Mouse (Mus musculus): ENCODE data around the gene Cdc6. TPM values are rescaled to one million over a fixed set of nuclear protein-coding genes. Genes with fewer than 3 reads are reported as not detected.

Gene Cdc6
- total and polyA plus RNA-seq, 3 experiments = 47.4 to 99.3 (median 81.3) TPM

GRCm38 (mm10) chr11:98960313-98960906 lies 52.8 kb downstream of the Cdc6 start:
- TF ChIP-seq CTCF (conservative IDR thresholded peaks at IDR 0.05 in 1 of 2, IDR thresholded peaks at IDR 0.05 in 1 of 2; ENCODE audit: low read depth in 2 of 2, low read length in 2 of 2) (no peak), SMC3 (IDR thresholded peaks at IDR 0.05; ENCODE audit: low read depth, low read length) (no peak), UBTF (IDR thresholded peaks at IDR 0.05; ENCODE audit: low read depth, low read length) (no peak), ZKSCAN1 (IDR thresholded peaks at IDR 0.05; ENCODE audit: borderline replicate concordance, low read depth, low read length) (no peak), MYC (IDR thresholded peaks at IDR 0.05; ENCODE audit: low read depth, low read length) (no peak), NELFE (IDR thresholded peaks at IDR 0.05; ENCODE audit: low read depth, low read length) (no peak), ZC3H11A (IDR thresholded peaks at IDR 0.05; ENCODE audit: low read depth, low read length) (no peak), TBP (conservative IDR thresholded peaks at IDR 0.05; ENCODE audit: low read depth, low read length) (no peak), USF1 (IDR thresholded peaks at IDR 0.05; ENCODE audit: low read depth, low read length) (no peak), E2F4 (IDR thresholded peaks at IDR 0.05; ENCODE audit: insufficient replicate concordance, low read depth, low read length) (no peak), ELF1 (IDR thresholded peaks at IDR 0.05; ENCODE audit: low read depth, low read length) (no peak)
- Histone ChIP-seq H3K4me3 (replicated peaks in 1 of 3; ENCODE audit: low read depth in 2 of 3, low read length in 2 of 3, poor library complexity in 1 of 3) (peak overlapping the region in 1 of 3 experiments; percentile 54), H3K27me3 (replicated peaks) (no peaks in the 10 kb centered on the region), H3K36me3 (replicated peaks in 1 of 2; ENCODE audit: control insufficient read depth in 1 of 2, insufficient read depth in 1 of 2, low read length in 1 of 2) (peaks cover 10 to 38% of the 10 kb centered on the region in 2 experiments), H3K4me2 (ENCODE audit: insufficient read depth, low read depth, poor library complexity, severe bottlenecking) (peak overlapping the region; percentile 59), H3K4me1 (ENCODE audit: control insufficient read depth in 1 of 2, insufficient read depth in 2 of 2) (peaks cover 34 to 58% of the 10 kb centered on the region in 2 experiments), H3K9me3 (replicated peaks; ENCODE audit: low read length) (no peaks in the 10 kb centered on the region), H3K79me2 (replicated peaks; ENCODE audit: control insufficient read depth, extremely low read depth, insufficient read depth, poor library complexity, severe bottlenecking) (0 out of 2 replicates have a peak, but pooled peaks cover 3% of the 10 kb centered on the region), H3K9ac (ENCODE audit: insufficient read depth, low read depth) (no peak overlapping the region), H3K27ac (ENCODE audit: insufficient read depth, low read depth) (no peak overlapping the region)
- dilution Hi-C loops (cut with MboI; ENCODE audit: extremely low pct_ligation_motif_present, extremely low pct_unique_long_range_greater_than_20kb, low sequenced_read_pairs) (no loop called here), in situ Hi-C loops (cut with MboI; ENCODE audit: low pct_ligation_motif_present, low pct_unique_long_range_greater_than_20kb, low sequenced_read_pairs) (no loop called here)
- no peak for DNase-seq (ENCODE audit: extremely low read depth)

DNA sequence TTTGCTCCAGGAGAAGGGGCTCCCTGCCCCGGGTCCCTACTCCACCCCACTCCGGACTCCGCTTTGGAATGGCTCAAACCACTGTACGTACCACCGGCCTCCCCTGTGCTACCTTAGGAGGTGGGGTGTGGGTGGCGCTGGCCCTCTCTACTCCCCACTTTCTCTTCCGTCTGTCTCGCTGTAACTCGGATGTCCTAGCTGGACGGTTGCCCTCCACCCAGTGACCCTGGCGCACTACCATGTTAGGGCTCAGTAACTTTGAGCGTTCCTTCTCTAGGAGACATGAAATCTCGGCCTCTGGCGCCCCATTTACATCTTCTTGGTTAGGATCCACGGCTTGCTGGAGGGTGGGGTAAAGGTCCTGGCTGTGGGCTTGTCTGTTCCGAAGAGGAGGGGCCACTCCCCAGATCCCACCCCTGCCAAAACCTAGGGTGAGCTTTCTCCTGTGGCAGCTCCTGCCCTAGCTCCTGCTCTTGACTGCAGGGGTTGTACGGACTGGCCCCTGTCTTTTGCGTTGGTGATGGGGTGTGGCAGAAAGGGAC lies 53.5 kb downstream of the Cdc6 start:
- Histone ChIP-seq H3K79me2 (replicated peaks; ENCODE audit: control insufficient read depth, extremely low read depth, insufficient read depth, poor library complexity, severe bottlenecking) (0 out of 2 replicates have a peak, but pooled peaks cover 3% of the 10 kb centered on the region), H3K9me3 (replicated peaks; ENCODE audit: low read length) (no peaks in the 10 kb centered on the region), H3K4me2 (ENCODE audit: insufficient read depth, low read depth, poor library complexity, severe bottlenecking) (no peak overlapping the region), H3K9ac (ENCODE audit: insufficient read depth, low read depth) (no peak overlapping the region), H3K4me1 (ENCODE audit: control insufficient read depth in 1 of 2, insufficient read depth in 2 of 2) (peaks cover 31 to 59% of the 10 kb centered on the region in 2 experiments), H3K27ac (ENCODE audit: insufficient read depth, low read depth) (no peak overlapping the region), H3K4me3 (replicated peaks in 1 of 3; ENCODE audit: low read depth in 2 of 3, low read length in 2 of 3, poor library complexity in 1 of 3) (no peak overlapping the region), H3K36me3 (replicated peaks in 1 of 2; ENCODE audit: control insufficient read depth in 1 of 2, insufficient read depth in 1 of 2, low read length in 1 of 2) (peaks cover 10 to 39% of the 10 kb centered on the region in 2 experiments), H3K27me3 (replicated peaks) (no peaks in the 10 kb centered on the region)
- in situ Hi-C loops (cut with MboI; ENCODE audit: low pct_ligation_motif_present, low pct_unique_long_range_greater_than_20kb, low sequenced_read_pairs) = no loop called here
- TF ChIP-seq SMC3 (IDR thresholded peaks at IDR 0.05; ENCODE audit: low read depth, low read length) (no peak), E2F4 (IDR thresholded peaks at IDR 0.05; ENCODE audit: insufficient replicate concordance, low read depth, low read length) (no peak), MAZ (IDR thresholded peaks at IDR 0.05; ENCODE audit: low read depth, low read length) (no peak), NRF1 (IDR thresholded peaks at IDR 0.05; ENCODE audit: low read depth, low read length) (no peak), HCFC1 (IDR thresholded peaks at IDR 0.05; ENCODE audit: low read depth, low read length) (no peak), UBTF (IDR thresholded peaks at IDR 0.05; ENCODE audit: low read depth, low read length) (no peak), ZC3H11A (IDR thresholded peaks at IDR 0.05; ENCODE audit: low read depth, low read length) (no peak), USF1 (IDR thresholded peaks at IDR 0.05; ENCODE audit: low read depth, low read length) (no peak), PAX5 (IDR thresholded peaks at IDR 0.05; ENCODE audit: low read length) (no peak), ZMIZ1 (IDR thresholded peaks at IDR 0.05; ENCODE audit: low read depth, low read length) (no peak), MYC (IDR thresholded peaks at IDR 0.05; ENCODE audit: low read depth, low read length) (no peak), ZKSCAN1 (IDR thresholded peaks at IDR 0.05; ENCODE audit: borderline replicate concordance, low read depth, low read length) (no peak), NELFE (IDR thresholded peaks at IDR 0.05; ENCODE audit: low read depth, low read length) (no peak), IRF4 (IDR thresholded peaks at IDR 0.05; ENCODE audit: low read depth, low read length) (no peak), GABPA (IDR thresholded peaks at IDR 0.05; ENCODE audit: insufficient replicate concordance, low read depth, low read length) (no peak)
- dilution Hi-C loops (cut with MboI; ENCODE audit: extremely low pct_ligation_motif_present, extremely low pct_unique_long_range_greater_than_20kb, low sequenced_read_pairs) = no loop called here
- DNase-seq (ENCODE audit: extremely low read depth) = no peak
